ENCODE assay signal across 9 mouse cellular contexts in the genomic region with DNA sequence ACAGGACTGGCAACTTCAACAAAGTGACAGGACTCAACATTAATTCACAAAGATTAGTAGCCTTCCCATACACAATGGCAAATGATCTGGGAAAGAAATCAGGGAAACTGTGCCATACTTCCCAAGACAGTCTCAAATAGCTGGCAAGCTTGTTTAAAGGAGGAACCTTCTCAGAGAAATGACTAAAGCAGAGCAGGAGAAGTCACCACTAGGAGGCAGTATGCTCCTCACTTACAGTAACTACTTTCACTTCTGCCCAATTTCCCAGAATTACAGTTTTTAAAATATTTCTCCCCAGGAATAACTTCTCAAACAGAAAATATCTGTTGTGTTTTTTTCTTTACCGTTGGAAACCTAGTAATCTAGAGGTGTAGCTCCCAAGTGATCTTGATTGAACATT. TPM values are rescaled to one million over a fixed set of nuclear protein-coding genes. Genes with fewer than 3 reads are reported as not detected.
DNase-seq lines count a peak whose midpoint lies in the region; ATAC-seq lines count a peak whose summit lies in the region.
"Had no signal": no experiment of that assay in that cellular context is flagged by ENCODE, and none has a peak within 500 bp of the region (broad histone marks: within the 10 kb centered on the region; RNA-seq: fewer than 3 reads in every experiment).

No protein-coding gene starts in this region.

- no peak for ATAC-seq in embryonic facial prominence, embryonic 11.5 days (replicated peaks; ENCODE audit: insufficient number of reproducible peaks, low FRiP score, low TSS enrichment, low read depth)
- ATAC-seq in midbrain, embryonic 14.5 days (ENCODE audit: low FRiP score, low TSS enrichment): no peak
- ATAC-seq in midbrain, embryonic 16.5 days: no peak
- peak; percentile 81 for ATAC-seq in neutrophil, adult 5-6 weeks (ENCODE audit: extremely low read depth, insufficient number of reproducible peaks, low FRiP score, poor library complexity, severe bottlenecking)
- ATAC-seq in megakaryocyte-erythroid progenitor cell, adult 5-6 weeks (replicated peaks; ENCODE audit: low FRiP score, low TSS enrichment, poor library complexity, severe bottlenecking): no peak

- H3K36me3 ChIP-seq in embryonic facial prominence, embryonic 11.5 days (replicated peaks; ENCODE audit: control insufficient read depth, insufficient read depth, low read depth, low read length): no peaks in the 10 kb centered on the region
- no peaks in the 10 kb centered on the region for H3K36me3 ChIP-seq in embryonic facial prominence, embryonic 10.5 days (replicated peaks)
- H3K36me3 ChIP-seq in midbrain, embryonic 14.5 days (ENCODE audit: control insufficient read depth, insufficient read depth, low read length): no peaks in the 10 kb centered on the region
- H3K36me3 ChIP-seq in midbrain, embryonic 16.5 days (ENCODE audit: control insufficient read depth, insufficient read depth, low read length): no peaks in the 10 kb centered on the region

- H3K27ac ChIP-seq in embryonic facial prominence, embryonic 11.5 days (replicated peaks; ENCODE audit: low read depth, low read length): no peak overlapping the region
- H3K27ac ChIP-seq in embryonic facial prominence, embryonic 10.5 days (replicated peaks): no peak overlapping the region
- no peak overlapping the region for H3K27ac ChIP-seq in midbrain, embryonic 14.5 days (replicated peaks; ENCODE audit: low read depth, low read length)
- H3K27ac ChIP-seq in midbrain, embryonic 16.5 days (ENCODE audit: low read length): no peak overlapping the region

- no peaks in the 10 kb centered on the region for H3K4me1 ChIP-seq in embryonic facial prominence, embryonic 11.5 days (ENCODE audit: control insufficient read depth, insufficient read depth, low read length)
- H3K4me1 ChIP-seq in embryonic facial prominence, embryonic 10.5 days: no peaks in the 10 kb centered on the region
- no peaks in the 10 kb centered on the region for H3K4me1 ChIP-seq in midbrain, embryonic 14.5 days (ENCODE audit: control insufficient read depth, insufficient read depth, low read length)
- H3K4me1 ChIP-seq in midbrain, embryonic 16.5 days (ENCODE audit: control insufficient read depth, insufficient read depth, low read length): no peaks in the 10 kb centered on the region

- WGBS in embryonic facial prominence, embryonic 11.5 days: 50% methylated on average over 1 of the region's 1 CpGs
- WGBS in embryonic facial prominence, embryonic 10.5 days: 52% methylated on average over 1 of the region's 1 CpGs
- WGBS in midbrain, embryonic 14.5 days: 50% methylated on average over 1 of the region's 1 CpGs
- WGBS in midbrain, embryonic 16.5 days: 60% methylated on average over 1 of the region's 1 CpGs

- H3K4me2 ChIP-seq in embryonic facial prominence, embryonic 11.5 days (ENCODE audit: low read depth, low read length): no peak overlapping the region
- no peak overlapping the region for H3K4me2 ChIP-seq in midbrain, embryonic 14.5 days (ENCODE audit: low read length)
- no peak overlapping the region for H3K4me2 ChIP-seq in midbrain, embryonic 16.5 days (ENCODE audit: low read length)

- H3K9ac ChIP-seq in embryonic facial prominence, embryonic 11.5 days (replicated peaks; ENCODE audit: low read length): no peak overlapping the region
- H3K9ac ChIP-seq in midbrain, embryonic 14.5 days (replicated peaks; ENCODE audit: low read length): no peak overlapping the region
- no peak overlapping the region for H3K9ac ChIP-seq in midbrain, embryonic 16.5 days (ENCODE audit: low read depth, low read length)

- no peaks in the 10 kb centered on the region for H3K9me3 ChIP-seq in embryonic facial prominence, embryonic 11.5 days (replicated peaks; ENCODE audit: control insufficient read depth, low read length)
- peaks cover 6% of the 10 kb centered on the region; the same call in 1 of the 2 replicates for H3K9me3 ChIP-seq in embryonic facial prominence, embryonic 10.5 days
- no peaks in the 10 kb centered on the region for H3K9me3 ChIP-seq in midbrain, embryonic 14.5 days (ENCODE audit: control insufficient read depth, low read length)
- H3K9me3 ChIP-seq in midbrain, embryonic 16.5 days (replicated peaks; ENCODE audit: control insufficient read depth, low read length, poor library complexity, severe bottlenecking): no peaks in the 10 kb centered on the region

- DNase-seq in embryonic facial prominence, embryonic 11.5 days (ENCODE audit: low spot score): peak; percentile 45
- no peak for DNase-seq in embryonic facial prominence, embryonic 10.5 days (ENCODE audit: low spot score)
- DNase-seq in midbrain, embryonic 14.5 days: peak; percentile 44
- peak; percentile 11 for DNase-seq in adrenal gland, adult 8-10 months
- DNase-seq in heart, postnatal 4 days: peak; percentile 40

- H3K27me3 ChIP-seq in embryonic facial prominence, embryonic 11.5 days (ENCODE audit: control insufficient read depth, insufficient read depth, low read length): no peaks in the 10 kb centered on the region
- no peaks in the 10 kb centered on the region for H3K27me3 ChIP-seq in embryonic facial prominence, embryonic 10.5 days (replicated peaks; ENCODE audit: low read depth, poor library complexity, severe bottlenecking)
- no peaks in the 10 kb centered on the region for H3K27me3 ChIP-seq in midbrain, embryonic 14.5 days (ENCODE audit: control insufficient read depth, insufficient read depth, low read length)
- H3K27me3 ChIP-seq in midbrain, embryonic 16.5 days (ENCODE audit: control insufficient read depth, insufficient read depth, low read depth, low read length): no peaks in the 10 kb centered on the region

- H3K4me3 ChIP-seq in embryonic facial prominence, embryonic 11.5 days (ENCODE audit: low read depth, low read length): no peak overlapping the region
- no peak overlapping the region for H3K4me3 ChIP-seq in embryonic facial prominence, embryonic 10.5 days
- H3K4me3 ChIP-seq in midbrain, embryonic 14.5 days (replicated peaks; ENCODE audit: low read depth, low read length): no peak overlapping the region
- no peak overlapping the region for H3K4me3 ChIP-seq in midbrain, embryonic 16.5 days (ENCODE audit: low read depth, low read length)
- H3K4me3 ChIP-seq: myocyte had no signal

RNA-seq across cellular contexts. Expression of a gene that starts 4.2 kb away (rescaled TPM):
- 0.35 and 0.59 TPM in 2 replicates for polyA plus RNA-seq in embryonic facial prominence, embryonic 11.5 days (2014; fragmentation: Nextera tagmentation; extraction: Ambion mirVana)
- 0.11 and 0.39 TPM in 2 replicates for polyA plus RNA-seq in embryonic facial prominence, embryonic 10.5 days (2016; fragmentation: Nextera tagmentation; extraction: Ambion mirVana)
- polyA plus RNA-seq in midbrain, embryonic 14.5 days (2014; fragmentation: Nextera tagmentation; extraction: Ambion mirVana): 0.11 and 0.53 TPM in 2 replicates
- 0.25 and 0.41 TPM in 2 replicates for polyA plus RNA-seq in midbrain, embryonic 16.5 days (2015; fragmentation: Nextera tagmentation; extraction: Ambion mirVana)
- 1 to 10 TPM in 2 of 4 experiments, under 1 TPM in 2; 0.42 to 2.0 (median 1.2) TPM for total RNA-seq in adrenal gland, adult 8-10 months (2022)
- total RNA-seq in heart, postnatal 4 days (2021): under 1 TPM; 0.14 to 0.17 TPM
- total RNA-seq in neutrophil, adult 5-6 weeks (2017): 27.0 and 29.0 TPM in 2 replicates
- 0.52 and 0.69 TPM in 2 replicates for total RNA-seq in megakaryocyte-erythroid progenitor cell, adult 5-6 weeks (2014; fragmentation: Nextera tagmentation)
- total RNA-seq in megakaryocyte-erythroid progenitor cell, adult 5-6 weeks (2017): 0.56 TPM in 1 of 2 replicates, not detected in the other
- polyA plus RNA-seq: myocyte had no signal
